In the genomic region with DNA sequence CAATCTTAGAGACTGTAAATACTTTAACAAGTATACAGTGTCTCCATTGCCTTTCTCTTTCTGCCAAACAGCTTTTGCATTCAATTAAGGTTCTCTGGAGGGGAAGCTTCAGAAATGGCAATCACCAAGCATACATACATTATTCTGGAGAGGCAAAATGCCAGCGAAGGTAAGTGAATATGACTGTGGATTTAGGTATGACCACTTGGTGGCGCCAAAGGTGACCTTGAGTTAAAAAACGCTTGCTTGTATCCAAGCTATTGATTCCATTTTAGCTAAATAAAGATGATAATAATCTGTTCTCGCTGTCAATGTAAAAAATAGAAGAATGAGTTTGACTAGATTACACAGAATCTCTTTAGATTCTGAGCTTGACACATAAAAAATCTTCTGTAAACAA, we compare ENCODE assay signal across 9 mouse cellular contexts.
DNase-seq lines count a peak whose midpoint lies in the region; ATAC-seq lines count a peak whose summit lies in the region.
"Had no signal": no experiment of that assay in that cellular context is flagged by ENCODE, and none has a peak within 500 bp of the region (broad histone marks: within the 10 kb centered on the region; RNA-seq: fewer than 3 reads in every experiment).

No protein-coding gene starts in this region.

- H3K4me1 ChIP-seq in intestine, embryonic 14.5 days (replicated peaks; ENCODE audit: control insufficient read depth, insufficient read depth, low read length) = no peaks in the 10 kb centered on the region
- H3K4me1 ChIP-seq in intestine, embryonic 15.5 days (replicated peaks) = no peaks in the 10 kb centered on the region
- 0 out of 2 replicates have a peak, but pooled peaks cover 2% of the 10 kb centered on the region for H3K4me1 ChIP-seq in hindbrain, embryonic 16.5 days (ENCODE audit: control insufficient read depth, insufficient read depth, low read depth, low read length)
- H3K4me1 ChIP-seq in limb, embryonic 10.5 days = no peaks in the 10 kb centered on the region
- H3K4me1 ChIP-seq: liver, embryonic 15.5 days had no signal

- no peak overlapping the region for H3K9ac ChIP-seq in intestine, embryonic 14.5 days (ENCODE audit: low read length)
- no peak overlapping the region for H3K9ac ChIP-seq in intestine, embryonic 15.5 days
- H3K9ac ChIP-seq in hindbrain, embryonic 16.5 days (ENCODE audit: low read depth, low read length) = no peak overlapping the region
- H3K9ac ChIP-seq: liver, embryonic 15.5 days had no signal

- 8% methylated on average over 4 of the region's 4 CpGs for WGBS in intestine, embryonic 14.5 days
- 8% methylated on average over 4 of the region's 4 CpGs for WGBS in intestine, embryonic 15.5 days
- WGBS in hindbrain, embryonic 16.5 days = 2% methylated on average over 4 of the region's 4 CpGs
- WGBS in limb, embryonic 10.5 days = 11% methylated on average over 4 of the region's 4 CpGs

- peak; percentile 68 for DNase-seq in intestine, embryonic 14.5 days (ENCODE audit: low spot score)
- peak; percentile 10 for DNase-seq in MN1 (ENCODE audit: low spot score)
- peak; percentile 6 to 53 for DNase-seq in cerebellum, postnatal 25 days
- DNase-seq in limb, embryonic 10.5 days (ENCODE audit: low spot score) = peak; percentile 33
- peak; percentile 56 for DNase-seq in right cerebral cortex, postnatal 4 days
- DNase-seq in ovary, postnatal 36 days (ENCODE audit: low spot score) = no peak

- no peak overlapping the region for H3K4me3 ChIP-seq in intestine, embryonic 14.5 days (ENCODE audit: low read depth, low read length)
- no peak overlapping the region for H3K4me3 ChIP-seq in intestine, embryonic 15.5 days (replicated peaks)
- H3K4me3 ChIP-seq in hindbrain, embryonic 16.5 days (ENCODE audit: low read length) = no peak overlapping the region
- H3K4me3 ChIP-seq in limb, embryonic 10.5 days = no peak overlapping the region
- H3K4me3 ChIP-seq: liver, embryonic 15.5 days had no signal

- no peaks in the 10 kb centered on the region for H3K36me3 ChIP-seq in intestine, embryonic 14.5 days (ENCODE audit: control insufficient read depth, insufficient read depth, low read length)
- H3K36me3 ChIP-seq in intestine, embryonic 15.5 days = no peaks in the 10 kb centered on the region
- no peaks in the 10 kb centered on the region for H3K36me3 ChIP-seq in hindbrain, embryonic 16.5 days (ENCODE audit: control insufficient read depth, insufficient read depth, low read length)
- no peaks in the 10 kb centered on the region for H3K36me3 ChIP-seq in limb, embryonic 10.5 days
- H3K36me3 ChIP-seq: liver, embryonic 15.5 days had no signal

- H3K27me3 ChIP-seq in intestine, embryonic 14.5 days (replicated peaks; ENCODE audit: control insufficient read depth, insufficient read depth, low read length) = no peaks in the 10 kb centered on the region
- no peaks in the 10 kb centered on the region for H3K27me3 ChIP-seq in intestine, embryonic 15.5 days (replicated peaks)
- H3K27me3 ChIP-seq in hindbrain, embryonic 16.5 days (replicated peaks; ENCODE audit: control insufficient read depth, insufficient read depth, low read length) = no peaks in the 10 kb centered on the region
- H3K27me3 ChIP-seq in limb, embryonic 10.5 days (ENCODE audit: low read depth, poor library complexity, severe bottlenecking) = no peaks in the 10 kb centered on the region
- H3K27me3 ChIP-seq: liver, embryonic 15.5 days had no signal

- no peak for ATAC-seq in intestine, embryonic 14.5 days (replicated peaks; ENCODE audit: low FRiP score, low TSS enrichment, low read depth)
- ATAC-seq in intestine, embryonic 15.5 days = no peak
- ATAC-seq in hindbrain, embryonic 16.5 days = peak; percentile 63; the same call in 1 of the 2 replicates

- no peak overlapping the region for H3K4me2 ChIP-seq in intestine, embryonic 14.5 days (ENCODE audit: low read length)
- no peak overlapping the region for H3K4me2 ChIP-seq in intestine, embryonic 15.5 days (replicated peaks)
- H3K4me2 ChIP-seq in hindbrain, embryonic 16.5 days (ENCODE audit: low read length) = no peak overlapping the region
- H3K4me2 ChIP-seq: liver, embryonic 15.5 days had no signal

- no peak overlapping the region for H3K27ac ChIP-seq in intestine, embryonic 14.5 days (ENCODE audit: low read depth)
- H3K27ac ChIP-seq in intestine, embryonic 15.5 days = no peak overlapping the region
- no peak overlapping the region for H3K27ac ChIP-seq in hindbrain, embryonic 16.5 days (ENCODE audit: low read depth, low read length)
- H3K27ac ChIP-seq in limb, embryonic 10.5 days = no peak overlapping the region
- H3K27ac ChIP-seq: liver, embryonic 15.5 days had no signal

- H3K9me3 ChIP-seq in intestine, embryonic 14.5 days (ENCODE audit: control insufficient read depth, low read length) = no peaks in the 10 kb centered on the region
- no peaks in the 10 kb centered on the region for H3K9me3 ChIP-seq in intestine, embryonic 15.5 days
- H3K9me3 ChIP-seq in hindbrain, embryonic 16.5 days (ENCODE audit: control insufficient read depth, low read length) = no peaks in the 10 kb centered on the region
- no peaks in the 10 kb centered on the region for H3K9me3 ChIP-seq in limb, embryonic 10.5 days (replicated peaks)
- H3K9me3 ChIP-seq: liver, embryonic 15.5 days had no signal
